Mouse (Mus musculus) brown adipose tissue, adult 24 weeks (tissue): ENCODE data around the gene Ppp1r18. TPM values are rescaled to one million over a fixed set of nuclear protein-coding genes. Genes with fewer than 3 reads are reported as not detected.

Experiments used
- H3K27ac ChIP-seq: fragments of 200-500 bp; replicated peaks from 2 replicates; pipeline ENCODE4 v1.5.1; 2012; ENCODE audit warnings: low read depth, mild to moderate bottlenecking, low read length
- H3K4me1 ChIP-seq: fragments of 200-500 bp; 2 replicates; pipeline ENCODE4 v1.6.1; 2012; ENCODE audit warnings: low read length, mixed read lengths; ENCODE audit not compliant: control insufficient read depth, insufficient read depth, insufficient read length
- H3K4me3 ChIP-seq: fragments of 200-500 bp; 2 replicates; pipeline ENCODE4 v1.5.1; 2012; ENCODE audit warnings: low read depth, mild to moderate bottlenecking, low read length, moderate library complexity; ENCODE audit not compliant: insufficient read depth
- polyA plus RNA-seq: library from polyadenylated mRNA; stranded (reverse); fragments of >200 nt; gene quantifications from 2 replicates; pipeline ENCODE4 v1.2.4, GENCODE M21; 2012; ENCODE audit not compliant: missing spikeins, insufficient read depth, insufficient read length

The Ppp1r18 gene
- 7.4 and 8.8 TPM in 2 replicates for polyA plus RNA-seq

DNA sequence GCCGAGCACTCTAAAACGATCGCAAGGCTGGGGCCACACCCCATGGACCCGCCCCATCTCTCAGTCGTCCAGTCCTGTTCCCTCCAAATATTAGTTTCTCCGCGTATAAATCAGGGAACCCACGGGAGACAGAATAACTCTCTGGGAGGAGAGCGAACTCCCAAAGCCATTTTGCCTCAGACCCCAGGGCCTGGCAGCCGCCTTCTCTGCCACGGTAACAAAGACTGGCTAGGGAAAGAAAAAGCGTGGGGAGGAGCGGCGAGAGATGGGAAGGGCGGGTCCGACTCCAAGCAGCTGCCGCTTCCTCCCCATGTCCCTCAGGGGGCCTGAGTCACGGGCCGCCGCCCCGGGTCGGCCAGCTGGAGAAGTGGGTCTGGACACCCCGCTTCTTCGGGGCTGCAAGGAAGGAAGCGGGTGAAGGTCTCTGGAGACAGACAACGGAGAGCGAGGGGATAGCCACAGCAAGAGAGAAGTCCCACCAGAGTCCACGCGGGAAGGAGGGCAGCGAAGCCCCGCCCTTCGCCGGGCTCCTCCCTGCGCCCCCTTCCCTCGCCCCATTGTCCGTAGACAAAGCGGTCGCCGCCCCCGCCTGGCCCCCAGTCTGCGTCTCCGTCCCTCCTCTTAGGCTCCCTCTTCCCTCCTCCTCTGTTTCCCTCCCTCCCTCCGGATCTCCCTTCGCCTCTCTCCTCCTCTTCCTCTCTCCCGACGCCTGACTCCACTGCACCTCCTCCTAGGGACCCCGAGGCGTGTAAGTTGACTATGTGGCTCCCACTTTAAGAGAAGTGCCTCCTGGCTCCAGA lies at the start of gene Ppp1r18:
Gene Ppp1r18, plus strand, starts transcription at position 113 of the 800 bp plus-strand sequence.
- peaks cover 3% of the 10 kb centered on the region; the same call in 1 of the 2 replicates for H3K4me1 ChIP-seq
- peak within 1 kb of the TSS; percentile 78 for H3K4me3 ChIP-seq
- H3K27ac ChIP-seq, result peak within 1 kb of the TSS; percentile 99

GRCm38 (mm10) chr17:35815836-35816235 lies 49.6 kb upstream of the Ppp1r18 start:
- Histone ChIP-seq H3K27ac (no peak overlapping the region), H3K4me3 (no peak overlapping the region), H3K4me1 (peaks cover 24% of the 10 kb centered on the region)

GRCm38 (mm10) chr17:35816686-35817085 lies 48.7 kb upstream of the Ppp1r18 start:
- Histone ChIP-seq H3K4me1 (peaks cover 22% of the 10 kb centered on the region), H3K27ac (no peak overlapping the region), H3K4me3 (no peak overlapping the region)

DNA sequence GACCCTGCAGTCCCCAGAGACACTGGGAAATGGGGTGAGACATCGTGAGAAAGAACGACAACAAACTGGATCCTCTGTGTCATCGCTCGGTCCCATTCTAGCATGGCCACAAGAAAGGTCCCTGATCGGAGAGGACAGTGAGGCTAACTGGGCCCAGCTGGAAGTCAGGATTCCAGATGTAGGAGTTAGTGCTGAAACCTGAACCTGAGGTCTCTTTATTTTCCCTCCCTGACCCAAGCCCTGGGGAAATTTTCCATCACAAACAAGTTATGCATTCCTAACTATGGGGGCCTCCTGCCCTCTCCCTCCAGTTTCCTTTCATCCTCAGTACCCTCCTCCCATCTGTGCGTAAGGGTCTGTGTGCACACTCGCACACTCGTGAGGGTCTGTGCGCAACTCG lies 48.2 kb upstream of the Ppp1r18 start:
- H3K4me3 ChIP-seq, result no peak overlapping the region
- H3K4me1 ChIP-seq, result peaks cover 22% of the 10 kb centered on the region
- no peak overlapping the region for H3K27ac ChIP-seq

- H3K4me1 ChIP-seq, result peaks cover 2% of the 10 kb centered on the region; the same call in 1 of the 2 replicates
- H3K27ac ChIP-seq, result no peak overlapping the region
Observed at GRCm38 (mm10) chr17:35820111-35820510, 45.3 kb upstream of the Ppp1r18 start.

DNA sequence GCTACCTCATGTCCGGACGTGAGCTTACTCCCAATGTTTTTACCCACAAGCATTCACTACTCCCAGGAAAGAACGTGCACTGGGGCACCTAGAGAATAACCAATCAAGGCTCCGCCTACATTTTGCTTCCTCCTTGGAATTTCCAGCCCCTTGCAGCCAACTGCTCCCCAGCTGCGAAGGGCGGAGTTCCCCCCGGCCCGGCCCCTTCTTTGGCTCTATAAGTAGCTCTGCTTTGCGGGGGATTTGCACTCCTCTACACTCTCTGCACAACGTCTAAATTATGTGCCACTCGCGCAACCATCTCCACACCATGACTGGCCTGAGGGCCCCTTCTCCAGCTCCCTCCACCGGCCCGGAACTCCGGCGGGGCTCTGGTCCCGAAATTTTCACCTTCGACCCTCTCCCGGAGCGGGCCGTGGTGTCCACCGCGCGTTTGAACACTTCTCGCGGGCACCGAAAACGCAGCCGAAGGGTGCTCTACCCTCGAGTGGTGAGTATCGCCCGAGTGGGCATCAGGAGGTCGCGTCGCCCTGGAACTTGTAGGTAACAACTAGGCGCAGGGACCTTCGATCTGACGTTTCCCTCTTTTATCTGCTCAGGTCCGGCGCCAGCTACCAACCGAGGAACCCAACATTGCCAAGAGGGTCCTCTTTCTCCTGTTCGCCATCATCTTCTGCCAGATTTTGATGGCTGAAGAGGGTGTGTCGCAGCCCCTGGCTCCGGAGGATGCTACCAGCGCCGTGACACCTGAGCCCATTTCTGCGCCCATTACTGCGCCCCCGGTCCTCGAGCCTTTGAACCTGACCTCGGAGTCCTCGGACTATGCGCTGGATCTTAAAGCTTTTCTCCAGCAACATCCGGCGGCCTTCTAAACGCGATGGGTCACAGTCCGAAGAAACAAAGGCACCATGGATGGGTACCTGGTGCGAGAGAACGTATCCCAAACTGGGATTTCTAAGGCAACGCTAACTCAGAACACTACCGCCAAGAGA lies 43.7 kb upstream of the Ppp1r18 start, which contains the start of gene Ier3:
Gene Ier3, plus strand, starts transcription at position 246 of the 992 bp plus-strand sequence.
- Histone ChIP-seq H3K27ac (peak within 1 kb of the TSS; percentile 90), H3K4me3 (peak within 1 kb of the TSS; percentile 86), H3K4me1 (peaks cover 2% of the 10 kb centered on the region; the same call in 1 of the 2 replicates)

More at GRCm38 (mm10) chr17:35820111-35820510, 45.3 kb upstream of the Ppp1r18 start:
- H3K4me3 ChIP-seq, result no peak overlapping the region

DNA sequence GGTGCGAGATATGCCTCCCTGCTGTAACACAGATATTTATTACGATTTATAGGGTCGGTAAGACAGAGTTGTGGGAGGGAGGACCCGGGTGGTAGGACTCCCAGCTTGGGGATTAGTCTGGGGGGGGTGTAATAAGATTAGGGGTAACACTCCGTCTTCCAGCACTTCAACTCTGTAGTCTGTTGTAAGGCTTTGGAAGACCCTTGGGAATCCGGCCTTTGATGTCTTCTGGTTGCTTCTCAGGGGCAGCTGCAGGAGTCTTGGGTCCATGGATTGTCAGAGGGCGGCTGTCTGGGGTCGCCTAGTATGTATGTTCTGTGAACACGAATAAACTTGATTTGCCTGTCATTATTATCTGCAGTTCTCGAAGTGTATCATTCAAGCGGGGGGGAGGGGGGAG lies 42.8 kb upstream of the Ppp1r18 start:
- peaks cover 2% of the 10 kb centered on the region; the same call in 1 of the 2 replicates for H3K4me1 ChIP-seq
- peak overlapping the region; percentile 86 for H3K4me3 ChIP-seq
- H3K27ac ChIP-seq, result peak overlapping the region; percentile 90

DNA sequence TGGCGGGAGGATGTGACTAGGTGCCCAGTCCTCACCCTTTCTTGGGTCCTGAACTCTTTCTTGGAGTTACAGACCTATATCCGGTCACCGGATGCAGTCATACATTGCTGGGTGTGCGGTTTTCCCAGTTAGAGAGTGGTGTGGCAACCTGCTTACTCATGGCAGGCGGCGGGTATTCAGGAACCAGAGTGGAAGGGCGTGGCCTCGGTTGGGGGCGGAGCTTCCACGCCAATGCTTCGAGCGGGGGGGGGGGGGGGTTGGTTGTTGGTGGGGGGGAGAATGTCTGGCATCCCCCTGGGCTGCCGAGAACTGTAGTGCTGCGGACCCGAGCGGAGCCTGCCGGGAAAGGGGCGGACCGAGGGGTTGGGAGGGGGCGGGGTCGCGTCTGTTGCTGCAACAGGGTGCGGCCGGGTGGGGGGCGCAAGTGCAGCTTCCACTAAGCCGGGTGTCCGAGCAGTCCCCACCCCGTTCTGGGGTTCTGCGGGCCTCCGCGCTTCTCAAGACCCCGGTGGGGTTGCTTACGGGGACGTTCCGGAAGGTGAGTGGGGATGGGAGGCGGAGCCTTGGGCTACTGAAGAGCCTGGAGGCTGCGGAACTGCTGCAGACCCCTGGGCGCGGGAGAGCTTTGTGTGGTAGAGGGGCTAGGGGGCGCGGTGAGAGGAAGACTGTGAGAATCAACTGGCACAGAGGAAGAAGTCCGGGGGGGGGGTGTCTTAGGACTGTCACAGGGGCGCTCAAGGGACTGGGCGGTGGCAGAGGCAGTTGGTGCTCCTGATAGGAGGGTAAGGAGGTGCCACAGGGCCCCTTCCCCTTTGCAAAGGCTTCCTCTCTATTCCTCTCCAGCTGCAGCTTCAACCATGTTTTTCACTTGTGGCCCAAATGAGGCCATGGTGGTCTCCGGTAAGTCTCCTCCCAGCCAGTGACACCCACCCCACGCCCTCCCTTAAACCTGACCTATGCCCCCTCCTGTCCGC lies 42.1 kb upstream of the Ppp1r18 start, which contains the start of gene Flot1:
Gene Flot1, plus strand, starts transcription at position 267 of the 974 bp plus-strand sequence.
- Histone ChIP-seq H3K4me3 (peak within 1 kb of the TSS; percentile 86), H3K27ac (peak within 1 kb of the TSS; percentile 90), H3K4me1 (peaks cover 2% of the 10 kb centered on the region; the same call in 1 of the 2 replicates)

DNA sequence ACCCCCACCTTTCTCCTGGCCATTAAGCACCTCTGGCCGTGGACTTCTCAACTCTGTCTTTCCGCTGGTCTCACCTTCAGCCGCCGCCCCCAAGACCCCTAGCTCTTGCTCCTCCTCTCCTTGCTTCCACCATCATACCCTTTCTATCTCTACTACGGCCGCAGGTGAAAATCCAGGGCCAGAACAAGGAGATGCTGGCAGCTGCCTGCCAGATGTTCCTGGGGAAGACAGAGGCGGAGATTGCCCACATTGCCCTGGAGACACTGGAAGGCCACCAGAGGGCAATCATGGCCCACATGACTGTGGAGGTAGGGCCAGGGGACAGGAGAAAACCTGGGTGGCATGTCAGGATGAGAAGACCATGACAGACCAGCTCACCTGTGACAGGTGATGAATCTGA lies 41.0 kb upstream of the Ppp1r18 start:
- Histone ChIP-seq H3K27ac (no peak overlapping the region), H3K4me1 (peaks cover 2% of the 10 kb centered on the region; the same call in 1 of the 2 replicates), H3K4me3 (peak overlapping the region; percentile 77; the same call in 1 of the 2 replicates)

DNA sequence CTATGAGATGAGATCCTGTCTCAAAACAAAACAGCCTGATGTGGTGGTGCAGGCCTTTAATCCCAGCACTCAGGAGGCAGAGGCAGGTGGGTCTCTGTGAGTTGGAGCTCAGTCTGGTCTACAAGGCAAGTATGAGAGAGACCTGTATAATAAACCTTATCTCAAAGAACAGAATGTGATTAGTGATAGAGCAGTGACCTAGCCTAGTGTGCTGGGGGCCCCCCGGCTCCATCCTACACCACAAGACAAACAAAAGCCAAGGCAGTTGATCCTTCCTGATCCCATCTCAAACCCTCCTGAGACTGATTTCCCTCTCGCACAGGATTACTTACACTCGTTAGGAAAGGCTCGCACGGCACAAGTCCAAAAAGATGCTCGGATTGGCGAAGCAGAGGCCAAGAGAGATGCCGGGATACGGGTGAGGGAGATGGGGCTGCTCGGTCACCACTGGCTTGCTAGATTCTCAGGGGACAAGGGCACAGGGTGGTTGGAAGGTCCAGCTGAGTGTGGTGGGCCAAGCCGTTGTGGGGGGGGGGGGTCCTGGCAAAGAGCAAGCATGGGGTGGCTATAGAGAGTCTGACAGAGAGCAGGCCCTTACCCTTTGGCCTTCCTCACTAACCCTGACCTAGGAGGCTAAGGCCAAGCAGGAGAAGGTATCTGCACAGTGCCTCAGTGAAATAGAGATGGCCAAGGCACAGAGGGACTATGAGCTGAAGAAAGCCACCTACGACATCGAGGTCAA lies 40.1 kb upstream of the Ppp1r18 start:
- Histone ChIP-seq H3K4me1 (peaks cover 2% of the 10 kb centered on the region; the same call in 1 of the 2 replicates), H3K27ac (no peak overlapping the region), H3K4me3 (no peak overlapping the region)

- Histone ChIP-seq H3K4me1 (no peaks in the 10 kb centered on the region), H3K4me3 (no peak overlapping the region), H3K27ac (no peak overlapping the region)
Observed at GRCm38 (mm10) chr17:35829737-35830136, 35.7 kb upstream of the Ppp1r18 start.

DNA sequence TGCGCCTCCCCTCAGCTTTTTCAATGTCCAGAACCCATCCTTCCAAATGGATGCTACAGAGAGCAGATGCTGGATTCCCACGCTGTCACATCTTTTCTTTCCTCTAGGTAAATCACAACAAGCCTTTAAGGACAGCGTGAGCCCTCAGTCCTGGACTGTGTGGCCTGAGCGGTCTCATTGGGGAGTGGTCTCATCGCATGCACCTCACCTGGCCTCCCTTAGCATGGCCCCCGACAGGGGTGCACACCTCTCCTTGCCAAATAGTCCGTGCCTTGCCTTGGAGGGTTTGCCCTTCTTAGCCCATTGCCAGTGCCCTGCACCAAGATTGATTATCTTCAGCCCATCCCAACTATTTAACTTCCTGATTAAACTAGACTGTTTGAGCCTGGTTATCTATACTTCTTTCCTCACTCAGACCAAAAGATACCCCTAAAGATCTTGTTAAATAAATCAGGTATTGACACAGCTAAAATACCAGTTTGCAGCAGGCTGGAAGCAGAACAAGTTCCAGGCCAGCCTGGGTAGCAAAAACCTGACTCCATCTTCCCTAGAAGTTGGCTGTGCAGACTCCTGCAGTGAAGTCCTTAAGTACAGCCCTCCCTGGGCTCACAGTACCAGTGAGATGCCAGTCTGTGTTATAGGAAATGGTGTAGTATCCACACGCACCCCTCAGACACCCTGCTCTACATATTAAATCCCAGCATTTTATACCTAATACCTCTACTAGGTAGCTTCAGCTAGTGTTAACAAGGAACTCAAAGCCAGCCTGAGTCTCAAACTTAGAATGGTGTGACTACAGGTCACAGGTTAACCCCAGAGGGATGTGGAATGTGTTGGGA lies 32.8 kb upstream of the Ppp1r18 start:
- H3K4me3 ChIP-seq, result no peak overlapping the region
- no peak overlapping the region for H3K27ac ChIP-seq
- H3K4me1 ChIP-seq, result no peaks in the 10 kb centered on the region; the same call in 1 of the 2 replicates
